Mouse (Mus musculus) forebrain, embryonic 15.5 days (tissue): Measurements from ENCODE around the gene Cd79b. TPM values are rescaled to one million over a fixed set of nuclear protein-coding genes. Genes with fewer than 3 reads are reported as not detected.
A peak's percentile ranks its signal among the peaks of the same experiment; 100 is the strongest.

Experiments used
- ATAC-seq: fragments of 200-750 bp; cut with Nextera tagmentation; replicated peaks from 2 replicates; pipeline ENCODE4 v1.8.0; 2017; ENCODE audit warnings: mild to moderate bottlenecking, moderate TSS enrichment, moderate library complexity
- H3K27ac ChIP-seq: fragments of 300-500 bp; sonication (generic); replicated peaks from 2 replicates; pipeline ENCODE4 v1.5.1; 2015; ENCODE audit warnings: mild to moderate bottlenecking, inconsistent platforms
- H3K27me3 ChIP-seq: fragments of 300-500 bp; sonication (generic); 2 replicates; pipeline ENCODE4 v1.6.1; 2015; ENCODE audit warnings: inconsistent platforms
- H3K36me3 ChIP-seq: fragments of 300-500 bp; sonication (generic); 2 replicates; pipeline ENCODE4 v1.6.1; 2015; ENCODE audit warnings: mild to moderate bottlenecking, inconsistent platforms
- H3K4me1 ChIP-seq: fragments of 300-500 bp; sonication (generic); 2 replicates; pipeline ENCODE4 v1.6.1; 2015; ENCODE audit warnings: inconsistent platforms
- H3K4me2 ChIP-seq: fragments of 300-500 bp; sonication (generic); replicated peaks from 2 replicates; pipeline ENCODE4 v1.6.1; 2015; ENCODE audit warnings: mild to moderate bottlenecking, inconsistent platforms
- H3K4me3 ChIP-seq: fragments of 300-500 bp; sonication (generic); 2 replicates; pipeline ENCODE4 v1.5.1; 2015; ENCODE audit warnings: mild to moderate bottlenecking, inconsistent platforms
- H3K9ac ChIP-seq: fragments of 300-500 bp; sonication (generic); replicated peaks from 2 replicates; pipeline ENCODE4 v1.6.1; 2015; ENCODE audit warnings: mild to moderate bottlenecking, inconsistent platforms
- H3K9me3 ChIP-seq: fragments of 300-500 bp; sonication (generic); 2 replicates; pipeline ENCODE4 v1.6.1; 2016; ENCODE audit warnings: inconsistent platforms
- WGBS: fragments of 180-500 bp; shearing (Covaris S2); methylation state at CpG from one replicate; pipeline ENCODE4 v1.1.7; 2015; ENCODE audit warnings: mixed read lengths; 5-methylcytosine and 5-hydroxymethylcytosine counted together
- polyA plus RNA-seq: library from polyadenylated mRNA; unstranded; fragments of >200 nt; fragmentation: Nextera tagmentation; extraction: Ambion mirVana; gene quantifications from 2 replicates; pipeline ENCODE4 v1.2.1, GENCODE M21; 2015

Gene Cd79b
- polyA plus RNA-seq, 1 experiment from 2014 or later: 0.56 TPM

- Histone ChIP-seq H3K27ac (peak overlapping the region; percentile 76), H3K4me2 (no peak overlapping the region), H3K4me1 (peaks cover 45% of the 10 kb centered on the region), H3K9ac (peak overlapping the region; percentile 3; the same call in 1 of the 2 replicates), H3K36me3 (peaks cover 31% of the 10 kb centered on the region), H3K4me3 (no peak overlapping the region), H3K9me3 (no peaks in the 10 kb centered on the region), H3K27me3 (no peaks in the 10 kb centered on the region)
- ATAC-seq: no peak
- WGBS: 61% methylated on average over 3 of the region's 3 CpGs
These were observed 45.5 kb downstream of the Cd79b start for GRCm38 (mm10) chr11:106269060-106269431.

GRCm38 (mm10) chr11:106268326-106269059 lies 46.1 kb downstream of the Cd79b start:
- peak overlapping the region; percentile 76 for H3K27ac ChIP-seq
- H3K9me3 ChIP-seq: no peaks in the 10 kb centered on the region
- ATAC-seq: no peak
- peak overlapping the region; percentile 3; the same call in 1 of the 2 replicates for H3K9ac ChIP-seq
- WGBS: 74% methylated on average over 8 of the region's 8 CpGs
- H3K36me3 ChIP-seq: peaks cover 36% of the 10 kb centered on the region
- H3K4me2 ChIP-seq: no peak overlapping the region
- H3K4me1 ChIP-seq: peaks cover 43% of the 10 kb centered on the region
- H3K27me3 ChIP-seq: no peaks in the 10 kb centered on the region
- H3K4me3 ChIP-seq: no peak overlapping the region

- H3K36me3 ChIP-seq: peaks cover 43% of the 10 kb centered on the region
- H3K9ac ChIP-seq: no peak overlapping the region
- peaks cover 40% of the 10 kb centered on the region for H3K4me1 ChIP-seq
- H3K4me2 ChIP-seq: no peak overlapping the region; the same call in 1 of the 2 replicates
- H3K27ac ChIP-seq: peak overlapping the region; percentile 76
- no peak for ATAC-seq
- no peak overlapping the region for H3K4me3 ChIP-seq
- H3K27me3 ChIP-seq: no peaks in the 10 kb centered on the region
- H3K9me3 ChIP-seq: no peaks in the 10 kb centered on the region
- 82% methylated on average over 5 of the region's 5 CpGs for WGBS
These were observed 46.7 kb downstream of the Cd79b start for GRCm38 (mm10) chr11:106267871-106268270.

- WGBS: 65% methylated on average over 15 of the region's 15 CpGs
- peaks cover 40% of the 10 kb centered on the region for H3K4me1 ChIP-seq
- ATAC-seq: no peak
- no peaks in the 10 kb centered on the region for H3K9me3 ChIP-seq
- peak overlapping the region; percentile 76 for H3K27ac ChIP-seq
- H3K4me3 ChIP-seq: no peak overlapping the region
- H3K27me3 ChIP-seq: no peaks in the 10 kb centered on the region
- H3K4me2 ChIP-seq: no peak overlapping the region; the same call in 1 of the 2 replicates
- no peak overlapping the region for H3K9ac ChIP-seq
- peaks cover 48% of the 10 kb centered on the region for H3K36me3 ChIP-seq
These were observed 47.2 kb downstream of the Cd79b start for GRCm38 (mm10) chr11:106267311-106267852.

GRCm38 (mm10) chr11:106266431-106266830 lies 48.1 kb downstream of the Cd79b start:
- Histone ChIP-seq H3K9me3 (no peaks in the 10 kb centered on the region), H3K4me2 (no peak overlapping the region), H3K36me3 (peaks cover 57% of the 10 kb centered on the region), H3K4me3 (no peak overlapping the region), H3K4me1 (peaks cover 36% of the 10 kb centered on the region), H3K27ac (no peak overlapping the region), H3K27me3 (no peaks in the 10 kb centered on the region), H3K9ac (no peak overlapping the region)
- WGBS: 92% methylated on average over 10 of the region's 10 CpGs
- no peak for ATAC-seq

GRCm38 (mm10) chr11:106265570-106265969 lies 49.0 kb downstream of the Cd79b start:
- Histone ChIP-seq H3K36me3 (peaks cover 66% of the 10 kb centered on the region), H3K4me2 (no peak overlapping the region), H3K9me3 (no peaks in the 10 kb centered on the region), H3K9ac (no peak overlapping the region), H3K4me1 (peaks cover 27% of the 10 kb centered on the region), H3K27ac (no peak overlapping the region), H3K4me3 (no peak overlapping the region), H3K27me3 (no peaks in the 10 kb centered on the region)
- 98% methylated on average over 4 of the region's 4 CpGs for WGBS
- no peak for ATAC-seq

- Histone ChIP-seq H3K27ac (no peak overlapping the region), H3K9ac (no peak overlapping the region), H3K4me2 (no peak overlapping the region), H3K4me1 (peaks cover 22% of the 10 kb centered on the region), H3K27me3 (no peaks in the 10 kb centered on the region), H3K36me3 (peaks cover 67% of the 10 kb centered on the region), H3K9me3 (no peaks in the 10 kb centered on the region), H3K4me3 (no peak overlapping the region)
- 93% methylated on average over 15 of the region's 15 CpGs for WGBS
- no peak for ATAC-seq
These were observed 49.6 kb downstream of the Cd79b start for GRCm38 (mm10) chr11:106264988-106265387.

GRCm38 (mm10) chr11:106263963-106264362 lies 50.6 kb downstream of the Cd79b start:
- Histone ChIP-seq H3K9ac (no peak overlapping the region), H3K27ac (no peak overlapping the region), H3K9me3 (no peaks in the 10 kb centered on the region), H3K4me2 (no peak overlapping the region), H3K27me3 (no peaks in the 10 kb centered on the region), H3K36me3 (peaks cover 73% of the 10 kb centered on the region), H3K4me3 (no peak overlapping the region), H3K4me1 (peaks cover 16% of the 10 kb centered on the region)
- ATAC-seq: no peak
- WGBS: 90% methylated on average over 9 of the region's 9 CpGs

Other genes with a start within 250 kb of the Cd79b start
- 7.2 and 7.3 TPM in 2 replicates for gene Taco1, start 248.7 kb downstream of the Cd79b start, polyA plus RNA-seq
- gene Map3k3, start 230.1 kb downstream of the Cd79b start, polyA plus RNA-seq: 14.2 TPM in 2 replicates
- gene Gm10840, start 153.9 kb downstream of the Cd79b start, polyA plus RNA-seq: 0.74 and 1.3 TPM in 2 replicates
- gene Limd2, start 153.9 kb downstream of the Cd79b start, polyA plus RNA-seq: 222 and 233 TPM in 2 replicates
- gene Strada, start 112.6 kb downstream of the Cd79b start, polyA plus RNA-seq: 30.1 and 32.2 TPM in 2 replicates
- 88.5 and 97.6 TPM in 2 replicates for gene Ccdc47, start 98.4 kb downstream of the Cd79b start, polyA plus RNA-seq
- gene Ddx42, start 97.8 kb downstream of the Cd79b start, polyA plus RNA-seq: 102 and 103 TPM in 2 replicates
- gene Ftsj3, start 58.7 kb downstream of the Cd79b start, polyA plus RNA-seq: 39.2 and 39.7 TPM in 2 replicates
- 274 and 283 TPM in 2 replicates for gene Psmc5, start 58.6 kb downstream of the Cd79b start, polyA plus RNA-seq
- gene Smarcd2, start 41.8 kb downstream of the Cd79b start, polyA plus RNA-seq: 12.7 and 13.2 TPM in 2 replicates
- gene Tcam1, start 38.1 kb downstream of the Cd79b start, polyA plus RNA-seq: 0.08 and 0.10 TPM in 2 replicates
- gene Gh, start 12.9 kb downstream of the Cd79b start, polyA plus RNA-seq: not detected in 2 replicates
- gene Scn4a, start 38.5 kb upstream of the Cd79b start, polyA plus RNA-seq: not detected in 2 replicates
- gene Prr29, start 50.7 kb upstream of the Cd79b start, polyA plus RNA-seq: not detected in 2 replicates
- gene Icam2, start 73.3 kb upstream of the Cd79b start, polyA plus RNA-seq: 11.3 and 13.9 TPM in 2 replicates
- gene Ern1, start 173.1 kb upstream of the Cd79b start, polyA plus RNA-seq: 5.5 and 6.9 TPM in 2 replicates